Mouse (Mus musculus) left cerebral cortex, adult 6 months (tissue): Measurements from ENCODE around the gene Hdlbp. TPM values are rescaled to one million over a fixed set of nuclear protein-coding genes. Genes with fewer than 3 reads are reported as not detected.

Source experiments
- long read RNA-seq, 2 experiments: library from polyadenylated mRNA; unstranded; transcript quantifications; one replicate each; pipeline ENCODE4 v2.0.0; 2019 to 2020
- polyA plus RNA-seq: library from polyadenylated mRNA; unstranded; fragments of <200 nt; fragmentation: Nextera tagmentation; gene quantifications from 2 replicates; pipeline ENCODE4 v1.2.3, GENCODE M21; 2021

Gene Hdlbp
- polyA plus RNA-seq, result 50.0 and 62.5 TPM in 2 replicates
- long read RNA-seq, experiment 1, full-length matches to known transcripts, result 48 of 128 reads
- long read RNA-seq, experiment 1, partial matches to known transcripts, result 49 of 128 reads
- long read RNA-seq, experiment 1, other reads (novel, unspliced or antisense), result 31 of 128 reads
- long read RNA-seq, experiment 2, full-length matches to known transcripts, result 5 of 78 reads
- long read RNA-seq, experiment 2, partial matches to known transcripts, result 54 of 78 reads
- long read RNA-seq, experiment 2, other reads (novel, unspliced or antisense), result 19 of 78 reads

GRCm38 (mm10) chr1:93478586-93479475 is at the start of gene Hdlbp:
Gene Hdlbp, minus strand, starts transcription at chr1:93478815.

GRCm38 (mm10) chr1:93511585-93512350 is 33.2 kb upstream of the Hdlbp start, which contains the start of gene Farp2:
Gene Farp2, plus strand, starts transcription at chr1:93512079.

GRCm38 (mm10) chr1:93373665-93374064 is 105.0 kb downstream of the Hdlbp start, which contains the start of gene Ano7:
Gene Ano7, plus strand, starts transcription at chr1:93373930.

Other genes with a start within 250 kb of the Hdlbp start
- gene Sned1, start 243.0 kb downstream of the Hdlbp start, polyA plus RNA-seq, result 1.4 and 2.1 TPM in 2 replicates
- gene Mterf4, start 172.9 kb downstream of the Hdlbp start, polyA plus RNA-seq, result 16.0 and 16.1 TPM in 2 replicates
- gene Ppp1r7, start 136.0 kb downstream of the Hdlbp start, polyA plus RNA-seq, result 43.6 and 60.3 TPM in 2 replicates
- 0.24 and 0.40 TPM in 2 replicates for gene Pask, start 135.3 kb downstream of the Hdlbp start, polyA plus RNA-seq
- 0.11 TPM in 1 of 2 replicates, not detected in the other for gene Ano7, start 104.9 kb downstream of the Hdlbp start, polyA plus RNA-seq
- gene Farp2, start 33.3 kb upstream of the Hdlbp start, polyA plus RNA-seq, result 3.8 and 3.9 TPM in 2 replicates
- 205 and 327 TPM in 2 replicates for gene Stk25, start 179.8 kb upstream of the Hdlbp start, polyA plus RNA-seq
- gene Bok, start 206.8 kb upstream of the Hdlbp start, polyA plus RNA-seq, result 94.0 and 95.8 TPM in 2 replicates